Mouse (Mus musculus): ENCODE measurements around the gene Klrb1c. TPM values are rescaled to one million over a fixed set of nuclear protein-coding genes. Genes with fewer than 3 reads are reported as not detected.
"Not testable (repeated sequence)": the region's sequence is repeated elsewhere in the genome, so short reads cannot be mapped to it uniquely, and the experiment has no call there.

Klrb1c gene
- polyA plus RNA-seq, 1 experiment, result 29.7 TPM

DNA sequence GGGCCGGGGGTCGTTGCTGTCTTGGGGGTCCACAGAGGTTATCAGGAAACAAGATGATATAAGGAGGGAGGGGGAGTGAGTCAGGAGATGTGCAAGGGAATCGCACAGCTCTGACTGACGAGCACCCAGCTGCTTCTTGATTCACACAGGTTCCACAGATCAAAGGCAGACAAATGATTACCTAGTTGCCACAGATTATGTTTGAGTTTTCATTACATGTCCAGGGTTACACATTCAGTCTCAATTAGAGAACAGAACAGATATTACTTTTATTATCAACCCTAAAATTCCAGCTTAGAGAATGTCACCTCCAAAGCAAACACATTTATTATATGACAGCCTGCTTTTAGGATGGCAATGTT, 33.6 kb downstream of the Klrb1c start:
- not testable (repeated sequence) for DNase-seq (ENCODE audit: low read depth)

- not testable (repeated sequence) for DNase-seq (ENCODE audit: low read depth)
These were observed 34.1 kb downstream of the Klrb1c start for GRCm38 (mm10) chr6:128754748-128755401.

- DNase-seq (ENCODE audit: low read depth), result not testable (repeated sequence)
These were observed 34.8 kb downstream of the Klrb1c start for GRCm38 (mm10) chr6:128754265-128754664.

DNA sequence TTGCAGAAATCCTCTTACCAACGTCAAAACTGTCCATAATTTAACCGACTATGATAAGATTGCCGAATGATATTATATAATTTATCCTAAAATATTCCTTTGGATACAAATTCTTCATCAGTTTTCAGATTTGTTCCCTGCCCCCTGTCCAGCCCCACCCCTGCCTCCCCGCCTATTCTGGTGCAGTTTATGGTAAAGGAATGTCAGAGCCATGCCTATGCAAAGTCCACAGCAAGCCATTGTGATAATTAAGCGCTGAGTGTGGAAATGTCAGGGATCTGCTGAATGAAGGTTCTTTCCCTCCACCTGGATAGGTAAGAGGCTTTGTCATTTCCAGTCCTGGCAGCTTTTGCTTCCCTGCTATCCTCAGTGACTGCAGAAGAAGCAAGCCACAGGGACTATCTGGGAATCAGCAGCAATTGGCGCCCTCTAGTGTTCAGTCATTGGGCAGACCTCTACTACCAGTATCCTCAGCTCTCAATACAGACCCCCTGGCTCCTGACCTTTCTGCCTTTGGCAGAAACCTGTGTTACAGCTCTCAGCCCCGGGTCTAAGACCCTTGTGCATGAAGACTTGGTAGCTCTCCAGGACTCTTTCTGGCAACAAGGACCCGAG, 35.3 kb downstream of the Klrb1c start:
- not testable (repeated sequence) for DNase-seq (ENCODE audit: low read depth)

GRCm38 (mm10) chr6:128747006-128747405, 42.0 kb downstream of the Klrb1c start:
- not testable (repeated sequence) for DNase-seq (ENCODE audit: low read depth)

- DNase-seq (ENCODE audit: low read depth), result no peak
These were observed 51.6 kb downstream of the Klrb1c start for GRCm38 (mm10) chr6:128737445-128737844.

DNA sequence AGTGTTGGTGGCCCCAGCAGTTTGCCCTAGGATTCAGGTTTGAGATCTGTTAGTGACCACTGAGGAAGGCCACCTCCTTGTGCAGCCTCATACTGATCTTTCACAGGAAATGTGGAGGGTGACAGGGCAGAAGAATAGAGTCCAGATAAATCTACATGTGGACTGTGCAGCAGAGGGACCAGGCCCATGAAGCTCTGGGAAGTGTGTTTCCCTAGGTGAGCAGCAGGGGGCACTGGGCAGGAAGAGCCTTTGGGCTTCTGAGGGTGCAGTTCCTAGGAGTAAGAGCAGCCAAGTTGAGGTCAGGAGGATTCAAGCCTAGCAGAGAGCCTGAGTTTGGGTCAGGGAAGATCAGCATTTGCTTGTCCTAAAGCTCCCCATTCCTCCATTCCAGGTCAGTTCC, 52.9 kb downstream of the Klrb1c start:
- no peak for DNase-seq (ENCODE audit: low read depth)

DNA sequence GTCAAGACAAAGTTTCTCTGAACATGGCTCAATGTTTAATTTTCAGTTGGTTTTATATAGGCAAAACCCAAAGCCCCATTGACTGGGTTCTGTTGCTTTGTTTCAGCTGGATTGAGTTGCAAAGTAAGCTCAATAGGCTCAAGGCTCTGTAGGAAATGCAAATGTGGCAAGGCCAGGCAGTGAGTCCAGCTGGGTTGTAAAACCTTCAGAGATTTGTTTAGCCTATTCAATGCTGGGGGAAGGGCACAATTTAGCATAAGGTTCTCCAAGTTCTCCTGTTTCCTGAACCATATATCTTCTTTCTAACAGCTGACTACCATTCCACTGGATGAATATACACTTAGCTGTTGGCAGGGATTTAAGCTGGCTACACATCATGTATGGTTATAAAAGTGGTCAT, 54.1 kb downstream of the Klrb1c start:
- DNase-seq (ENCODE audit: low read depth), result no peak

DNA sequence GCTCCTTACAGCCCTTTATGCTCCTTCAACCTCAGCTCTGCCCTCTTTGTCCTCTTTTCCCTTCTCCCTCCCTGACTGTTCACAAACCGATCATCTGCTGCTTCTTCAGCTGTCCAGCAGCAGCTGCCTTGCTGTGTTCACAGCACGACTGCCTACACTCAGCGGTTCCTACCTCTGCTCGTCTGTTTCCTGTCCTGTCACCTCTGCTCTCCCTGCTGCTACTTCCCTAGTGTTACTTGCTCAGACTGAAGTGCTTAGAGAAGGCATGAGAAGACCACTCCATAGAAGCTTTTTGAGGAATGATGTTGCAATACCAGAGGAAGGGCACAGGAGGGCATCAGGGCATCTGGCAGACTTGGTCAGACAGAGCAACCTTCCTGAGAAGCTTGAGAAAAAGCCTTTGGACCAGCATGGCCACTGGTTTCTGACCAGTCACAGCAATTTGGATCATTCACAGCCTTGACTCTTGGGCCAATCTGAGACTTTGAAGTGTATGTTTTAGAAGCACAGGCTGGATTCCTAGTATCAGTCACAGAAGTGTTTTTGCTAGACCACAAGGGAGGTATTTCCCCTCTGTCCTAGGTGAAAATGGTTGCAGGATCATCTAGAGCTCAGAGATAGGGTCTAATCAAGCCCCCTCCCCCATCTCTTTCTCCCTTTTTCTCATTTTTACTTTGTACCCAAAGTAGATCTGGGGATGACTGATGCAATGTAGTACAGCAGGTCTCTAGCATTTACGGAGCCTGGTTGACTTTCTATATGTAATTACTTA, 54.9 kb downstream of the Klrb1c start:
- no peak for DNase-seq (ENCODE audit: low read depth)

DNA sequence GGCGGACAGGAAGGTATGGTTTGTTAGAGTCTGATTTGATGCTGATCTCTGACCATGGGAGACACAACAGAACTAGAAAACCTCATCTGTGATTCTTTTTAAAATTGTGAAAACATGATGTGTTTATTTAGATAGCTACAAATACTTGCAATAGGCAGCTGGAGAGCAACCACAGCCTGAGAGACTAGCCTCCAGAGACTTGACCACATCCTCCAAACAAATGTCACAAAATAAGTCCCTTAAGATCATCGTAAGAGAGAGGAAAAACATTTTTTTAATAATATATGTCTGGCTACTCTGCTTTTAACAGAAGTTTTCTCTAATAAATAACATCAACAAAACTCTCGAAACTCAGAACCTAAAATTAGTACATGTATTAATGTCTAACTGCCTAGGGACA, 57.0 kb downstream of the Klrb1c start:
- no peak for DNase-seq (ENCODE audit: low read depth)

Other genes starting within 250 kb of the Klrb1c start
- gene A2ml1, start 207.6 kb downstream of the Klrb1c start, polyA plus RNA-seq (2012; rRNA removed), result 17.2 and 17.6 TPM in 2 replicates
- 29.6 and 31.2 TPM in 2 replicates for gene Klrb1a, start 165.7 kb downstream of the Klrb1c start, polyA plus RNA-seq (2012; rRNA removed)
- gene Clec2h, start 126.8 kb downstream of the Klrb1c start, polyA plus RNA-seq (2012; rRNA removed), result 0.19 and 0.26 TPM in 2 replicates
- not detected in 2 replicates for gene Klrb1, start 66.2 kb downstream of the Klrb1c start, polyA plus RNA-seq (2012; rRNA removed)
- gene Gm44511, start 37.1 kb upstream of the Klrb1c start, polyA plus RNA-seq (2012; rRNA removed), result 0.65 TPM in 1 of 2 replicates, not detected in the other
- 0.19 and 0.41 TPM in 2 replicates for gene Klrb1b, start 37.1 kb upstream of the Klrb1c start, polyA plus RNA-seq (2012; rRNA removed)
- 0.22 and 0.36 TPM in 2 replicates for gene Clec2i, start 98.4 kb upstream of the Klrb1c start, polyA plus RNA-seq (2012; rRNA removed)
- gene BC035044, start 101.9 kb upstream of the Klrb1c start, polyA plus RNA-seq (2012; rRNA removed), result 1.1 and 2.1 TPM in 2 replicates
- gene Clec2g, start 145.2 kb upstream of the Klrb1c start, polyA plus RNA-seq (2012; rRNA removed), result not detected in 2 replicates